Mouse (Mus musculus) stomach, embryonic 14.5 days (tissue): ENCODE data around the gene Cd200. TPM values are rescaled to one million over a fixed set of nuclear protein-coding genes. Genes with fewer than 3 reads are reported as not detected.
A peak's percentile ranks its signal among the peaks of the same experiment; 100 is the strongest.
"Not testable (repeated sequence)": the region's sequence is repeated elsewhere in the genome, so short reads cannot be mapped to it uniquely, and the experiment has no call there.

Experiments used
- ATAC-seq: fragments of 200-750 bp; cut with Nextera tagmentation; 2 replicates; pipeline ENCODE4 v1.8.0; 2017; ENCODE audit warnings: low read depth, moderate TSS enrichment; ENCODE audit not compliant: insufficient number of reproducible peaks, insufficient read depth, low FRiP score
- H3K27ac ChIP-seq: fragments of 300-500 bp; sonication (generic); 2 replicates; pipeline ENCODE4 v1.5.1; 2014; ENCODE audit warnings: mild to moderate bottlenecking, low read length, moderate library complexity, mixed read lengths
- H3K27me3 ChIP-seq: fragments of 300-500 bp; sonication (generic); 2 replicates; pipeline ENCODE4 v1.6.1; 2014; ENCODE audit warnings: low read length, control low read depth, mixed read lengths; ENCODE audit not compliant: control insufficient read depth, insufficient read depth
- H3K36me3 ChIP-seq: fragments of 300-500 bp; sonication (generic); 2 replicates; pipeline ENCODE4 v1.6.1; 2014; ENCODE audit warnings: mild to moderate bottlenecking, control low read depth, low read length, moderate library complexity, mixed read lengths; ENCODE audit not compliant: control insufficient read depth, insufficient read depth
- H3K4me1 ChIP-seq: fragments of 300-500 bp; sonication (generic); 2 replicates; pipeline ENCODE4 v1.6.1; 2014; ENCODE audit warnings: low read length, control low read depth, mixed read lengths; ENCODE audit not compliant: control insufficient read depth, insufficient read depth
- H3K4me2 ChIP-seq: fragments of 300-500 bp; sonication (generic); replicated peaks from 2 replicates; pipeline ENCODE4 v1.6.1; 2014; ENCODE audit warnings: low read depth, low read length, control low read depth
- H3K4me3 ChIP-seq: fragments of 300-500 bp; sonication (generic); 2 replicates; pipeline ENCODE4 v1.5.1; 2014; ENCODE audit warnings: low read depth, low read length, control low read depth
- H3K9ac ChIP-seq: fragments of 300-500 bp; sonication (generic); replicated peaks from 2 replicates; pipeline ENCODE4 v1.6.1; 2014; ENCODE audit warnings: low read depth, mild to moderate bottlenecking, control low read depth, low read length, moderate library complexity, mixed read lengths
- H3K9me3 ChIP-seq: fragments of 300-500 bp; sonication (generic); 2 replicates; pipeline ENCODE4 v1.6.1; 2016; ENCODE audit warnings: low read depth, low read length, control low read depth; ENCODE audit not compliant: control insufficient read depth
- WGBS: fragments of 180-500 bp; shearing (Covaris S2); extraction: QIAGEN DNeasy Blood & Tissue Kit; methylation state at CpG from one replicate; pipeline ENCODE4 v1.1.7; 2014; 5-methylcytosine and 5-hydroxymethylcytosine counted together
- polyA plus RNA-seq: library from polyadenylated mRNA; unstranded; fragments of >200 nt; fragmentation: Nextera tagmentation; extraction: Ambion mirVana; gene quantifications from 2 replicates; pipeline ENCODE4 v1.2.1, GENCODE M21; 2014

Cd200 gene
- polyA plus RNA-seq, 1 experiment from 2014 or later = 44.9 TPM

DNA sequence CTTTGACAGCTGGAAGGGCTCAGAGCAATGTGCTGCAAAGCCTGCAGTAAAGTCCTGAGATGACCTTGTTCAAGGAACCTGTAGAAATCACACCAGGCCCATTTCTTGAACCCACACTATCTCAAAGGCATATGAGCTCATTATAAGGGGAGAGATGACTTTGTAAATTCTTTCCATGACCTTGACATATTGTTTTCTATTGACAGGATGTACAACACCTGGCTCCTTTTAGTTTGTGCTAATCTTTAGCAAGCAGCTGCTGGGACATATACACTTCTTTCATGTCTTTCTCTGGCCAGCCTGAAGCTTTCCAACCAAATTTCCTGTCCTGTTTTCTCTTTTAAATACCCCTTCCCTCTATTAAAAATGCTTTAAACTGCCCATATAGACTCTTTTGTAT, 47.4 kb downstream of the Cd200 start:
- Histone ChIP-seq H3K27ac (no peak overlapping the region), H3K4me2 (no peak overlapping the region), H3K27me3 (no peaks in the 10 kb centered on the region), H3K36me3 (no peaks in the 10 kb centered on the region), H3K9me3 (no peaks in the 10 kb centered on the region), H3K9ac (no peak overlapping the region), H3K4me1 (peaks cover 4% of the 10 kb centered on the region; the same call in 1 of the 2 replicates), H3K4me3 (no peak overlapping the region)
- no peak; the same call in 1 of the 2 replicates for ATAC-seq

DNA sequence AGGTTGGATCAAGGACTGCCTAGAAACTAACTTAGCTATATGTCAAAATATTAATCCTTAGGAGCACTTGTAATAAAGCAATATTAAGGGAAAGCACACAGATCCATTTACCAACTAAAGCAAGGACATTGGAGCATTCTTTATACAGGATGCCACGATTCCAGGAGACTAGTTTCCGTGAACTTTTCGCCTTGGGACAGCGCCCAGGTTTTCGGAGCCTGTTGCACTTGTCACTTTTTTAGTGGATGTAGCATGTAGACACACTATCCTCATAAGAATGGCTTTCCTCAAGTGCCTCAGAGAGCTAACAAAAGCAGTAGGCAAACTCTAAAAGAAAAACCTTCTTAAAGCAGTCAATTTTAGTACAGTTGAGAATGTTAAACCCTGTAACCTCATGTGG, 50.4 kb downstream of the Cd200 start:
- not testable (repeated sequence) for ATAC-seq, H3K9ac ChIP-seq, H3K27ac ChIP-seq, H3K27me3 ChIP-seq, H3K36me3 ChIP-seq, H3K4me3 ChIP-seq, H3K4me1 ChIP-seq, H3K9me3 ChIP-seq, H3K4me2 ChIP-seq
- 93% methylated on average over 5 of the region's 5 CpGs for WGBS

DNA sequence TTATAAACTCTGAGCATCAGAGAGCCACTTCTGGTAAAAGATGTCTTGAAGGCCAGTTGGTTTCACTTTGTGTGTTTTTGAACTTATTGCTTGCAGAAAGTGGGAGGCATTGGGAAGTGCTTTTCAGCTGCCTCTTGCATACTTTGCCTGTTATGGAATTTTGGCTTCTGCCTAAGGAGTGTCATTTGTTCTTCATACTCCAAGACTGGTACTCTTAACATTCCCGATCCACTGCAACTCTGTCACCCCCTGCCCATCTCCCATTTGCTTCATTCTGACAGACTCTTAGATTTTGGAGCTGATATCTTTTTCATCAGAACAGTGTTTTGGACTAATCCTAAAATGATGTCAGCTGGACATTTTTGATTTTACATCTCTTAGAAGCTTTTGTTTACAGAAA, 51.7 kb downstream of the Cd200 start:
- H3K36me3 ChIP-seq = no peaks in the 10 kb centered on the region
- H3K9ac ChIP-seq = no peak overlapping the region
- H3K4me1 ChIP-seq = no peaks in the 10 kb centered on the region
- ATAC-seq = no peak
- no peak overlapping the region for H3K4me2 ChIP-seq
- no peak overlapping the region for H3K4me3 ChIP-seq
- H3K9me3 ChIP-seq = no peaks in the 10 kb centered on the region
- no peaks in the 10 kb centered on the region for H3K27me3 ChIP-seq
- no peak overlapping the region for H3K27ac ChIP-seq
- whole genome bisulfite sequencing = 59% methylated on average over 1 of the region's 1 CpGs

DNA sequence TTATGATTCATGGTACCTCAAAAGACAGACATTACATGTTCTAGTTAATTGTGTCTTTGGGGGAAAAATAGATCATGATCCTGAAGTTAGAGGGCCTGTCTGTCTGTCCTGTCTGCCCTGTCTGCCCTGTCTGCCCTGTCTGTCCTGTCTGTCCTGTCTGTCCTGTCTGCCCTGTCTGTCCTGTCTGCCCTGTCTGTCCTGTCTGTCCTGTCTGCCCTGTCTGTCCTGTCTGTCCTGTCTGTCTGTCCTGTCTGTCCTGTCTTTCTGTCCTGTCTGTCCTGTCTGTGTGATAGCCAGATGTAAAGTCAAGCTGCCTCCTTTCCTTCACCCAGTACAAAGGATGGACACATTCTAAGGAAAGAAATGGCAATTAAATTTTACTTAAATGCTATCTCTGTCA, 56.0 kb downstream of the Cd200 start:
- H3K27ac ChIP-seq = no peak overlapping the region
- no peaks in the 10 kb centered on the region for H3K36me3 ChIP-seq
- no peak overlapping the region for H3K4me2 ChIP-seq
- H3K9ac ChIP-seq = no peak overlapping the region
- H3K27me3 ChIP-seq = no peaks in the 10 kb centered on the region
- no peak overlapping the region for H3K4me3 ChIP-seq
- no peaks in the 10 kb centered on the region for H3K9me3 ChIP-seq
- no peaks in the 10 kb centered on the region for H3K4me1 ChIP-seq
- ATAC-seq = peak; percentile 82; the same call in 1 of the 2 replicates

GRCm38 (mm10) chr16:45350767-45351166, 58.1 kb downstream of the Cd200 start:
- Histone ChIP-seq H3K27me3 (no peaks in the 10 kb centered on the region), H3K27ac (no peak overlapping the region), H3K4me1 (no peaks in the 10 kb centered on the region), H3K9ac (no peak overlapping the region), H3K9me3 (no peaks in the 10 kb centered on the region), H3K4me3 (no peak overlapping the region), H3K36me3 (no peaks in the 10 kb centered on the region), H3K4me2 (no peak overlapping the region)
- 63% methylated on average over 4 of the region's 4 CpGs for WGBS
- no peak for ATAC-seq

GRCm38 (mm10) chr16:45349523-45350298, 59.1 kb downstream of the Cd200 start:
- H3K4me2 ChIP-seq = no peak overlapping the region
- H3K9me3 ChIP-seq = no peaks in the 10 kb centered on the region
- no peaks in the 10 kb centered on the region for H3K36me3 ChIP-seq
- H3K4me1 ChIP-seq = no peaks in the 10 kb centered on the region
- H3K27me3 ChIP-seq = no peaks in the 10 kb centered on the region
- H3K9ac ChIP-seq = no peak overlapping the region
- no peak overlapping the region for H3K4me3 ChIP-seq
- 65% methylated on average over 3 of the region's 3 CpGs for WGBS
- ATAC-seq = no peak
- 0 out of 2 replicates have a peak overlapping the region, but pooled peaks have one; percentile 8 for H3K27ac ChIP-seq

DNA sequence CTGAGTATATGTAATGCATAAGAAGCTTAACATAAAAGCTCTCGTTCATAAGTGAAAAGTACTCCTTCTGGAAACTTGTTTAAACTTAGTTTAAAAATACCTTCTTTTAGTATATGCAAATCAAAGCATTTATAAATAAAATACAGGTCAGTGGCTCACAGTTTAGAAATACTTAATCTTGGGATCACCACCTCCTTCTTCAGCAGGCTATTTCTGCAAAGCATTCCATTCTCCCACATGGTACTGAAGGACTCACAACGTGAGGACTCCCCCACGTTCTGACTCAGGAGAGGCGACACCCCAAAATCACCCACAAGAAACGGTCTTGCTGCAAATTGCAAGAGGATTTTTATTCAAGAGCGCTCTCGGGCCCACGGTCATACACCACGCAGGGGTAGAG, 60.6 kb downstream of the Cd200 start:
- H3K4me2 ChIP-seq, H3K4me3 ChIP-seq, ATAC-seq, H3K9ac ChIP-seq, H3K4me1 ChIP-seq, H3K27ac ChIP-seq, H3K36me3 ChIP-seq, H3K27me3 ChIP-seq, H3K9me3 ChIP-seq: not testable (repeated sequence)
- 88% methylated on average over 5 of the region's 9 CpGs for WGBS

DNA sequence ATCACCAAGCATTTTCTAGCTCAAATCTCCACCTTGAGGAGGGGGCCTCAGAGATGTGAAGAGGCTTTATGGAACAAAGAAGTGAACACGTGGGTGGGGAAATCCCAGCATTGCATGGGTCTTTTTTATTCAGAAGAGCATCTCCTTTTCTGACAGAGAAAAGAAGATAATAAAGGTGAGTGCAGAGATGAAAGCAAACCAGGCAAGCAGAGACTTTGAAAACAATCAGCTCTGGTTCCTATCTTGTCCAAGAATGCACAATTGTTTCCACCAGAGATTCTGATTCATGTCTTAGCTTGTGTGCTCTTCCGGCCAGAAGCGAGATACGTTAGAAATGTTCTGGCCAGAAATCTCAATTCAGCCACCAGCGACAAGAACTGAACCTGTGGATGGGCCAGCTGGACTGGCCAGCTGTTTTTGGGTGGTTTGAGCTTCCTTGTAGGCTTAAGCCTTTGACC, 61.9 kb downstream of the Cd200 start:
- Histone ChIP-seq H3K36me3 (no peaks in the 10 kb centered on the region), H3K9me3 (no peaks in the 10 kb centered on the region), H3K4me1 (no peaks in the 10 kb centered on the region), H3K4me2 (no peak overlapping the region), H3K27ac (no peak overlapping the region), H3K27me3 (no peaks in the 10 kb centered on the region), H3K4me3 (no peak overlapping the region), H3K9ac (no peak overlapping the region)
- 89% methylated on average over 5 of the region's 5 CpGs for WGBS
- ATAC-seq = no peak

GRCm38 (mm10) chr16:45346367-45346766, 62.5 kb downstream of the Cd200 start:
- no peaks in the 10 kb centered on the region for H3K9me3 ChIP-seq
- no peak overlapping the region for H3K4me3 ChIP-seq
- H3K9ac ChIP-seq = no peak overlapping the region
- no peaks in the 10 kb centered on the region for H3K4me1 ChIP-seq
- no peaks in the 10 kb centered on the region for H3K36me3 ChIP-seq
- WGBS = 91% methylated on average over 2 of the region's 2 CpGs
- H3K27ac ChIP-seq = no peak overlapping the region
- H3K4me2 ChIP-seq = no peak overlapping the region
- no peak for ATAC-seq
- H3K27me3 ChIP-seq = no peaks in the 10 kb centered on the region
